Mouse (Mus musculus) spleen, adult 2 months (tissue): ENCODE results near the gene Tmc6.

ENCODE experiments used
- CTCF ChIP-seq: fragments of 200-500 bp; IDR thresholded peaks from 2 replicates; pipeline ENCODE4 v1.5.1; 2011; ENCODE audit warnings: mild to moderate bottlenecking, inconsistent platforms; ENCODE audit not compliant: insufficient read depth, insufficient read length, insufficient replicate concordance; ENCODE audit errors: extremely low read depth
- POLR2A ChIP-seq: fragments of 200-500 bp; IDR thresholded peaks from 2 replicates; pipeline ENCODE4 v1.6.1; 2011; ENCODE audit warnings: low read depth, low read length, inconsistent platforms

- no peak for TF ChIP-seq POLR2A
- no peak for TF ChIP-seq CTCF
Measured at GRCm38 (mm10) chr11:117782705-117783034, 672 bp upstream of the Tmc6 start.
